Comparison of ENCODE assay signal across 18 mouse cellular contexts in genomic region chr13:51128417-51128816, GRCm38 (mm10). TPM values are rescaled to one million over a fixed set of nuclear protein-coding genes. Genes with fewer than 3 reads are reported as not detected.
A peak's percentile ranks its signal among the peaks of the same experiment; 100 is the strongest.
DNase-seq lines count a peak whose midpoint lies in the region; ATAC-seq lines count a peak whose summit lies in the region.
"Had no signal": no experiment of that assay in that cellular context is flagged by ENCODE, and none has a peak within 500 bp of the region (broad histone marks: within the 10 kb centered on the region; RNA-seq: fewer than 3 reads in every experiment).

No protein-coding gene starts in this region.

- 93% methylated on average over 7 of the region's 7 CpGs for WGBS in hindbrain, embryonic 15.5 days
- 93% methylated on average over 7 of the region's 7 CpGs for WGBS in hindbrain, embryonic 12.5 days
- 96% methylated on average over 7 of the region's 7 CpGs for WGBS in midbrain, embryonic 11.5 days
- 92% methylated on average over 7 of the region's 7 CpGs for WGBS in midbrain, embryonic 10.5 days

- H3K4me3 ChIP-seq in hindbrain, embryonic 15.5 days, result no peak overlapping the region
- H3K4me3 ChIP-seq in hindbrain, embryonic 12.5 days, result no peak overlapping the region
- H3K4me3 ChIP-seq in midbrain, embryonic 11.5 days (ENCODE audit: low read depth, low read length), result no peak overlapping the region
- no peak overlapping the region for H3K4me3 ChIP-seq in midbrain, embryonic 10.5 days
- H3K4me3 ChIP-seq: embryonic facial prominence, embryonic 12.5 days; forebrain, embryonic 15.5 days; hindbrain, embryonic 13.5 days; limb, embryonic 15.5 days; neural tube, embryonic 13.5 days had no signal

- H3K36me3 ChIP-seq in hindbrain, embryonic 15.5 days, result 0 out of 2 replicates have a peak, but pooled peaks cover 4% of the 10 kb centered on the region
- peaks cover 25% of the 10 kb centered on the region for H3K36me3 ChIP-seq in hindbrain, embryonic 12.5 days
- no peaks in the 10 kb centered on the region; the same call in 1 of the 2 replicates for H3K36me3 ChIP-seq in midbrain, embryonic 11.5 days (ENCODE audit: control insufficient read depth, insufficient read depth, low read length)
- H3K36me3 ChIP-seq in midbrain, embryonic 10.5 days, result peaks cover 98% of the 10 kb centered on the region

- H3K4me1 ChIP-seq in hindbrain, embryonic 15.5 days (replicated peaks), result 0 out of 2 replicates have a peak, but pooled peaks cover 4% of the 10 kb centered on the region
- H3K4me1 ChIP-seq in hindbrain, embryonic 12.5 days, result 0 out of 2 replicates have a peak, but pooled peaks cover 4% of the 10 kb centered on the region
- H3K4me1 ChIP-seq in midbrain, embryonic 11.5 days (ENCODE audit: control insufficient read depth, insufficient read depth, low read length), result no peaks in the 10 kb centered on the region
- H3K4me1 ChIP-seq in midbrain, embryonic 10.5 days, result no peaks in the 10 kb centered on the region
- H3K4me1 ChIP-seq: embryonic facial prominence, embryonic 12.5 days had no signal

- H3K4me2 ChIP-seq in hindbrain, embryonic 15.5 days, result no peak overlapping the region
- no peak overlapping the region for H3K4me2 ChIP-seq in hindbrain, embryonic 12.5 days (replicated peaks)
- no peak overlapping the region for H3K4me2 ChIP-seq in midbrain, embryonic 11.5 days
- H3K4me2 ChIP-seq: embryonic facial prominence, embryonic 12.5 days; forebrain, embryonic 15.5 days; hindbrain, embryonic 13.5 days; limb, embryonic 15.5 days; neural tube, embryonic 13.5 days had no signal

- no peak overlapping the region for H3K27ac ChIP-seq in hindbrain, embryonic 15.5 days (replicated peaks)
- no peak overlapping the region for H3K27ac ChIP-seq in hindbrain, embryonic 12.5 days
- no peak overlapping the region for H3K27ac ChIP-seq in midbrain, embryonic 11.5 days (ENCODE audit: low read depth, low read length)
- no peak overlapping the region for H3K27ac ChIP-seq in midbrain, embryonic 10.5 days (replicated peaks)
- H3K27ac ChIP-seq: embryonic facial prominence, embryonic 12.5 days; forebrain, embryonic 15.5 days; hindbrain, embryonic 13.5 days; limb, embryonic 15.5 days; neural tube, embryonic 13.5 days had no signal

- peak; percentile 82 for DNase-seq in midbrain, embryonic 11.5 days (ENCODE audit: low spot score, missing footprints)
- DNase-seq in midbrain, embryonic 10.5 days (ENCODE audit: low spot score), result no peak
- peak; percentile 50 for DNase-seq in kidney, postnatal 14 days
- no peak for DNase-seq in embryo, embryonic 10.5 days (ENCODE audit: low spot score)
- DNase-seq in natural killer cell, adult 2 months (ENCODE audit: low spot score in 2 of 2), result no peak
- no peak for DNase-seq in layer of hippocampus, postnatal 10 days (ENCODE audit: low spot score in 2 of 2)
- DNase-seq: adrenal gland, postnatal 14 days; cerebellum, adult 11-12 months; cerebellum, postnatal 36 days; right cerebral cortex, postnatal 25 days had no signal

- ATAC-seq in hindbrain, embryonic 15.5 days (ENCODE audit: low FRiP score, low read depth), result peak; percentile 47; the same call in 1 of the 2 replicates
- no peak for ATAC-seq in hindbrain, embryonic 12.5 days (ENCODE audit: low FRiP score)
- ATAC-seq in midbrain, embryonic 11.5 days (ENCODE audit: low FRiP score), result no peak
- ATAC-seq: forebrain, embryonic 15.5 days had no signal

- H3K9me3 ChIP-seq in hindbrain, embryonic 15.5 days, result no peaks in the 10 kb centered on the region
- H3K9me3 ChIP-seq in hindbrain, embryonic 12.5 days (replicated peaks), result no peaks in the 10 kb centered on the region
- H3K9me3 ChIP-seq in midbrain, embryonic 11.5 days (ENCODE audit: control insufficient read depth, low read length), result no peaks in the 10 kb centered on the region
- no peaks in the 10 kb centered on the region for H3K9me3 ChIP-seq in midbrain, embryonic 10.5 days (replicated peaks)
- H3K9me3 ChIP-seq: embryonic facial prominence, embryonic 12.5 days; forebrain, embryonic 15.5 days; G1E; hindbrain, embryonic 13.5 days; limb, embryonic 15.5 days; neural tube, embryonic 13.5 days had no signal

- no peak overlapping the region for H3K9ac ChIP-seq in hindbrain, embryonic 15.5 days
- no peak overlapping the region for H3K9ac ChIP-seq in hindbrain, embryonic 12.5 days
- no peak overlapping the region for H3K9ac ChIP-seq in midbrain, embryonic 11.5 days (ENCODE audit: low read length)
- H3K9ac ChIP-seq: embryonic facial prominence, embryonic 12.5 days; forebrain, embryonic 15.5 days; hindbrain, embryonic 13.5 days; limb, embryonic 15.5 days; neural tube, embryonic 13.5 days had no signal

- H3K27me3 ChIP-seq in hindbrain, embryonic 15.5 days, result no peaks in the 10 kb centered on the region
- no peaks in the 10 kb centered on the region for H3K27me3 ChIP-seq in hindbrain, embryonic 12.5 days
- no peaks in the 10 kb centered on the region for H3K27me3 ChIP-seq in midbrain, embryonic 11.5 days (ENCODE audit: control insufficient read depth, insufficient read depth, low read length)
- H3K27me3 ChIP-seq in midbrain, embryonic 10.5 days (ENCODE audit: low read depth, poor library complexity, severe bottlenecking), result no peaks in the 10 kb centered on the region
- H3K27me3 ChIP-seq: embryonic facial prominence, embryonic 12.5 days; forebrain, embryonic 15.5 days; hindbrain, embryonic 13.5 days; limb, embryonic 15.5 days; neural tube, embryonic 13.5 days had no signal

RNA-seq across cellular contexts. Expression of gene Spin1, which starts 27.7 kb away (rescaled TPM):
- 146 and 150 TPM in 2 replicates for polyA plus RNA-seq in hindbrain, embryonic 15.5 days (2015; fragmentation: Nextera tagmentation; extraction: Ambion mirVana)
- polyA plus RNA-seq in hindbrain, embryonic 12.5 days (2016; fragmentation: Nextera tagmentation; extraction: Ambion mirVana), result 129 and 132 TPM in 2 replicates
- 102 and 103 TPM in 2 replicates for polyA plus RNA-seq in midbrain, embryonic 11.5 days (2014; fragmentation: Nextera tagmentation; extraction: Ambion mirVana)
- polyA plus RNA-seq in midbrain, embryonic 10.5 days (2016; fragmentation: Nextera tagmentation; extraction: Ambion mirVana), result 73.8 and 84.8 TPM in 2 replicates
- 100 to 1,000 TPM; 180 to 193 TPM for total RNA-seq in layer of hippocampus, postnatal 10 days (2021)

RNA-seq across cellular contexts. Expression of gene Nxnl2, which starts 42.4 kb away (rescaled TPM):
- 3.4 and 4.0 TPM in 2 replicates for polyA plus RNA-seq in hindbrain, embryonic 15.5 days (2015; fragmentation: Nextera tagmentation; extraction: Ambion mirVana)
- polyA plus RNA-seq in hindbrain, embryonic 12.5 days (2016; fragmentation: Nextera tagmentation; extraction: Ambion mirVana), result 2.0 and 2.5 TPM in 2 replicates
- polyA plus RNA-seq in midbrain, embryonic 11.5 days (2014; fragmentation: Nextera tagmentation; extraction: Ambion mirVana), result 0.29 and 0.51 TPM in 2 replicates
- 0.30 and 0.70 TPM in 2 replicates for polyA plus RNA-seq in midbrain, embryonic 10.5 days (2016; fragmentation: Nextera tagmentation; extraction: Ambion mirVana)
- 1 to 10 TPM; 1.3 TPM for total RNA-seq in layer of hippocampus, postnatal 10 days (2021)
- polyA plus RNA-seq: G1E had no signal

Comparison
In these comparisons a context has a peak if more than half of its experiments do, and no peak if none do; other contexts are left out.
1. DNase-seq: peak in midbrain, embryonic 11.5 days (single experiment) and kidney, postnatal 14 days (single experiment); none in midbrain, embryonic 10.5 days (single experiment), embryo, embryonic 10.5 days (single experiment), natural killer cell, adult 2 months (0 of 2) and layer of hippocampus, postnatal 10 days (0 of 2).